Mouse (Mus musculus) liver, postnatal 0 days (tissue): Measurements from ENCODE around the gene Paxip1.

Experiments used
- CTCF ChIP-seq: sonication (generic); IDR thresholded peaks from 2 replicates; pipeline ENCODE4 v1.5.1; 2016; ENCODE audit warnings: antibody characterized with exemption, low read depth
- EP300 ChIP-seq: IDR thresholded peaks from 2 replicates; pipeline ENCODE4 v1.6.1; 2016; ENCODE audit warnings: antibody characterized with exemption, low read depth, mild to moderate bottlenecking

DNA sequence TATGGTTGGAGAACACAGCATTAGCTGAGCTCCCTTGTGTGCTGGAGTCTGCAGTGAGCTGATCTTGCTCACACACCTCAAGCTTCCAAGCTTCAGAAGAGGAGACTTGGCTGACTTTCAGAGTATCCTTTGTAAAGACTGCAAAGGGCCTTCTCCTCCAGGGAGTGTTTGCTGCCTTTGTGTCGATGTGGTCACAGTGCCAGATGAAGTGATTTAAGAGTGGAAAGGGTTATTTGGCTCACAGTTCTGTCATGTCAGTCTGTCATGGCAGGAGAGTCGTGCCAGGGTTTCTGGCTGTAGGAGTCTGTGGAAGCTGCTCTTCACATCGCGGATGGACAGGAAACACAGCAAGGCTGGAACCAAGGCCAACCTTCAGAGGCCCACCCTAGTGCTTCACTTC is 75.5 kb downstream of the Paxip1 start:
- no peak for TF ChIP-seq CTCF
- TF ChIP-seq EP300, result no peak
